ENCODE assay signal across 7 mouse cellular contexts in the genomic region with DNA sequence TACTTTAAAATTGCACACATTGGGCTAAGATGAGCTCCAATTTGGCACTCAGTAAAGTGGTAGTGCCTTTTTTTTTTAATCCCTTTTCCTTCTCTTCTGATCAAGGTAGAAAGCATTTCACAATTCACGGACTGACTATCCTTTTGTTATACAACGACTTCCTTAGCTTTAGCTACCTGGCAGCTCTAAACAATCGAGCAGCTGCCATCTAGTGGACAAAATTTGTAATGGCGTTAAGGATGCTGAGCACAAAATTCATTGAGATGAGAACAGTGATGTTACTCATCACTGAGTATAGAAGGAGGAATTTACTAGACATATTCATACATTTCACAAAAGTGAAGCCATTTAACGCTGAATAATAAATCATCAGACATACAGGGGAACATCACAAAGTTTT.
DNase-seq lines count a peak whose midpoint lies in the region; ATAC-seq and TF ChIP-seq lines count a peak whose summit lies in the region.

No protein-coding gene starts in this region.

- ATAC-seq in G1E (ENCODE audit: extremely low read depth, insufficient number of reproducible peaks, low FRiP score, poor library complexity, severe bottlenecking), result no peak

- no peaks in the 10 kb centered on the region for H3K4me1 ChIP-seq in G1E (ENCODE audit: insufficient read depth, low read depth, low read length)

- no peak overlapping the region for H3K4me3 ChIP-seq in G1E (ENCODE audit: low read depth, low read length)

- H3K9me3 ChIP-seq in G1E (replicated peaks), result no peaks in the 10 kb centered on the region

- H3K36me3 ChIP-seq in G1E (replicated peaks), result no peaks in the 10 kb centered on the region

- TF ChIP-seq CTCF in G1E (IDR thresholded peaks at IDR 0.05; ENCODE audit: low read depth, low read length), result peak; percentile 26; the same call in 1 of the 2 replicates

- peak; percentile 39 for DNase-seq in CD4-positive, CD25-positive, alpha-beta regulatory T cell, adult 2 months (ENCODE audit: low read depth, low spot score)
- no peak for DNase-seq in G1E (ENCODE audit: low spot score)
- peak; percentile 70 for DNase-seq in cerebellum, adult 18-20 months
- peak; percentile 58 to 86 for DNase-seq in frontal cortex, postnatal 36 days (ENCODE audit: low spot score in 2 of 2)
- DNase-seq in layer of hippocampus, adult 11-12 months (ENCODE audit: low spot score), result peak; percentile 83
- peak; percentile 58 for DNase-seq in lung, postnatal 36 days
- peak; percentile 44 to 67 for DNase-seq in right cerebral cortex, postnatal 36 days (ENCODE audit: low spot score in 2 of 2)

- no peaks in the 10 kb centered on the region for H3K27me3 ChIP-seq in G1E (ENCODE audit: insufficient read depth, low read length)
